Mouse (Mus musculus) hindbrain, embryonic 13.5 days (tissue): Measurements from ENCODE around the gene Naip1. TPM values are rescaled to one million over a fixed set of nuclear protein-coding genes. Genes with fewer than 3 reads are reported as not detected.
"Not testable (repeated sequence)": the region's sequence is repeated elsewhere in the genome, so short reads cannot be mapped to it uniquely, and the experiment has no call there.

Source experiments
- ATAC-seq: fragments of 200-750 bp; cut with Nextera tagmentation; 2 replicates; pipeline ENCODE4 v1.8.0; 2017; ENCODE audit warnings: moderate TSS enrichment; ENCODE audit not compliant: low FRiP score
- H3K27ac ChIP-seq: fragments of 300-500 bp; sonication (generic); 2 replicates; pipeline ENCODE4 v1.5.1; 2015; ENCODE audit warnings: inconsistent platforms, mild to moderate bottlenecking, moderate library complexity
- H3K27me3 ChIP-seq: fragments of 300-500 bp; sonication (generic); 2 replicates; pipeline ENCODE4 v1.6.1; 2015; ENCODE audit warnings: mild to moderate bottlenecking, inconsistent platforms
- H3K36me3 ChIP-seq: fragments of 300-500 bp; sonication (generic); 2 replicates; pipeline ENCODE4 v1.6.1; 2015; ENCODE audit warnings: mild to moderate bottlenecking, inconsistent platforms
- H3K4me1 ChIP-seq: fragments of 300-500 bp; sonication (generic); replicated peaks from 2 replicates; pipeline ENCODE4 v1.6.1; 2015; ENCODE audit warnings: inconsistent platforms
- H3K4me2 ChIP-seq: fragments of 300-500 bp; sonication (generic); 2 replicates; pipeline ENCODE4 v1.6.1; 2015; ENCODE audit warnings: inconsistent platforms, mild to moderate bottlenecking, moderate library complexity
- H3K4me3 ChIP-seq: fragments of 300-500 bp; sonication (generic); 2 replicates; pipeline ENCODE4 v1.5.1; 2015; ENCODE audit warnings: mild to moderate bottlenecking, inconsistent platforms
- H3K9ac ChIP-seq: fragments of 300-500 bp; sonication (generic); 2 replicates; pipeline ENCODE4 v1.6.1; 2015; ENCODE audit warnings: mild to moderate bottlenecking, inconsistent platforms
- H3K9me3 ChIP-seq: fragments of 300-500 bp; sonication (generic); 2 replicates; pipeline ENCODE4 v1.6.1; 2016; ENCODE audit warnings: inconsistent platforms
- WGBS: fragments of 180-500 bp; shearing (Covaris S2); methylation state at CpG from one replicate; pipeline ENCODE4 v1.1.7; 2015; 5-methylcytosine and 5-hydroxymethylcytosine counted together
- polyA plus RNA-seq: library from polyadenylated mRNA; unstranded; fragments of >200 nt; fragmentation: Nextera tagmentation; extraction: Ambion mirVana; gene quantifications from 2 replicates; pipeline ENCODE4 v1.2.1, GENCODE M21; 2015

Gene Naip1
- polyA plus RNA-seq, 1 experiment from 2014 or later, result 0.13 TPM

- no peak overlapping the region for H3K9ac ChIP-seq
- no peak for ATAC-seq
- H3K27ac ChIP-seq, result no peak overlapping the region
- 62% methylated on average over 3 of the region's 3 CpGs for WGBS
- no peaks in the 10 kb centered on the region for H3K4me1 ChIP-seq
- no peaks in the 10 kb centered on the region for H3K36me3 ChIP-seq
- H3K4me3 ChIP-seq, result no peak overlapping the region
- no peaks in the 10 kb centered on the region for H3K9me3 ChIP-seq
- no peaks in the 10 kb centered on the region for H3K27me3 ChIP-seq
- no peak overlapping the region for H3K4me2 ChIP-seq
These were observed 12.6 kb downstream of the Naip1 start for GRCm38 (mm10) chr13:100440116-100440515.

- Histone ChIP-seq H3K36me3 (no peaks in the 10 kb centered on the region), H3K27ac (no peak overlapping the region), H3K9me3 (no peaks in the 10 kb centered on the region), H3K4me1 (no peaks in the 10 kb centered on the region), H3K4me3 (no peak overlapping the region), H3K27me3 (no peaks in the 10 kb centered on the region), H3K9ac (no peak overlapping the region), H3K4me2 (no peak overlapping the region)
- 58% methylated on average over 1 of the region's 1 CpGs for WGBS
- ATAC-seq, result no peak
These were observed 14.0 kb downstream of the Naip1 start for GRCm38 (mm10) chr13:100438701-100439100.

GRCm38 (mm10) chr13:100437322-100437825 is 15.3 kb downstream of the Naip1 start:
- no peaks in the 10 kb centered on the region for H3K36me3 ChIP-seq
- H3K4me2 ChIP-seq, result no peak overlapping the region
- no peaks in the 10 kb centered on the region for H3K27me3 ChIP-seq
- no peak for ATAC-seq
- H3K9ac ChIP-seq, result no peak overlapping the region
- H3K4me1 ChIP-seq, result no peaks in the 10 kb centered on the region
- WGBS, result 81% methylated on average over 3 of the region's 3 CpGs
- no peak overlapping the region for H3K27ac ChIP-seq
- H3K9me3 ChIP-seq, result no peaks in the 10 kb centered on the region
- H3K4me3 ChIP-seq, result no peak overlapping the region

GRCm38 (mm10) chr13:100436556-100437163 is 16.0 kb downstream of the Naip1 start:
- not testable (repeated sequence) for H3K4me2 ChIP-seq, H3K9me3 ChIP-seq, H3K9ac ChIP-seq, H3K27me3 ChIP-seq, H3K4me3 ChIP-seq, H3K27ac ChIP-seq, ATAC-seq, H3K4me1 ChIP-seq, H3K36me3 ChIP-seq
- WGBS, result 92% methylated on average over 1 of the region's 1 CpGs

GRCm38 (mm10) chr13:100419958-100420357 is 32.7 kb downstream of the Naip1 start:
- H3K9ac ChIP-seq, ATAC-seq, H3K4me3 ChIP-seq, H3K36me3 ChIP-seq, H3K4me1 ChIP-seq, H3K27ac ChIP-seq, H3K27me3 ChIP-seq, H3K4me2 ChIP-seq, H3K9me3 ChIP-seq: not testable (repeated sequence)
- 91% methylated on average over 7 of the region's 7 CpGs for WGBS

GRCm38 (mm10) chr13:100414428-100414827 is 38.2 kb downstream of the Naip1 start:
- no peak overlapping the region for H3K4me2 ChIP-seq
- WGBS, result 48% methylated on average over 1 of the region's 1 CpGs
- no peak for ATAC-seq
- H3K27ac ChIP-seq, result no peak overlapping the region
- H3K9ac ChIP-seq, result no peak overlapping the region
- H3K36me3 ChIP-seq, result no peaks in the 10 kb centered on the region
- peaks cover 5% of the 10 kb centered on the region for H3K9me3 ChIP-seq
- H3K4me1 ChIP-seq, result no peaks in the 10 kb centered on the region
- no peaks in the 10 kb centered on the region for H3K27me3 ChIP-seq
- no peak overlapping the region for H3K4me3 ChIP-seq

- no peak overlapping the region for H3K4me3 ChIP-seq
- no peaks in the 10 kb centered on the region for H3K9me3 ChIP-seq
- 74% methylated on average over 4 of the region's 4 CpGs for WGBS
- H3K4me2 ChIP-seq, result no peak overlapping the region
- no peak overlapping the region for H3K9ac ChIP-seq
- no peak overlapping the region for H3K27ac ChIP-seq
- no peaks in the 10 kb centered on the region for H3K27me3 ChIP-seq
- ATAC-seq, result no peak
- H3K36me3 ChIP-seq, result no peaks in the 10 kb centered on the region
- H3K4me1 ChIP-seq, result no peaks in the 10 kb centered on the region
These were observed 42.8 kb downstream of the Naip1 start for GRCm38 (mm10) chr13:100409825-100410224.

GRCm38 (mm10) chr13:100409181-100409580 is 43.5 kb downstream of the Naip1 start:
- Histone ChIP-seq H3K9ac (no peak overlapping the region), H3K4me1 (no peaks in the 10 kb centered on the region), H3K27ac (no peak overlapping the region), H3K9me3 (no peaks in the 10 kb centered on the region), H3K36me3 (no peaks in the 10 kb centered on the region), H3K4me3 (no peak overlapping the region), H3K27me3 (no peaks in the 10 kb centered on the region), H3K4me2 (no peak overlapping the region)
- no peak for ATAC-seq
- 85% methylated on average over 5 of the region's 5 CpGs for WGBS

GRCm38 (mm10) chr13:100408242-100408641 is 44.4 kb downstream of the Naip1 start:
- Histone ChIP-seq H3K27me3 (no peaks in the 10 kb centered on the region), H3K4me1 (no peaks in the 10 kb centered on the region), H3K36me3 (no peaks in the 10 kb centered on the region), H3K9me3 (no peaks in the 10 kb centered on the region), H3K4me2 (no peak overlapping the region), H3K27ac (no peak overlapping the region), H3K9ac (no peak overlapping the region), H3K4me3 (no peak overlapping the region)
- ATAC-seq, result no peak
- 89% methylated on average over 7 of the region's 7 CpGs for WGBS

- H3K9ac ChIP-seq, H3K4me3 ChIP-seq, H3K27ac ChIP-seq, H3K4me2 ChIP-seq, H3K4me1 ChIP-seq, H3K9me3 ChIP-seq, H3K27me3 ChIP-seq, ATAC-seq, H3K36me3 ChIP-seq: not testable (repeated sequence)
- WGBS, result 81% methylated on average over 7 of the region's 7 CpGs
These were observed 49.6 kb downstream of the Naip1 start for GRCm38 (mm10) chr13:100402930-100403637.

- H3K9me3 ChIP-seq, H3K27ac ChIP-seq, ATAC-seq, H3K4me1 ChIP-seq, H3K27me3 ChIP-seq, H3K36me3 ChIP-seq, H3K9ac ChIP-seq, H3K4me3 ChIP-seq, H3K4me2 ChIP-seq: not testable (repeated sequence)
- 29% methylated on average over 5 of the region's 5 CpGs for WGBS
These were observed 61.6 kb downstream of the Naip1 start for GRCm38 (mm10) chr13:100391021-100391420.

GRCm38 (mm10) chr13:100370536-100370935 is 82.1 kb downstream of the Naip1 start:
- WGBS, result 90% methylated on average over 1 of the region's 1 CpGs
- no peaks in the 10 kb centered on the region for H3K27me3 ChIP-seq
- H3K4me2 ChIP-seq, result no peak overlapping the region
- no peaks in the 10 kb centered on the region for H3K36me3 ChIP-seq
- H3K4me3 ChIP-seq, result no peak overlapping the region
- ATAC-seq, result no peak
- no peaks in the 10 kb centered on the region for H3K9me3 ChIP-seq
- H3K27ac ChIP-seq, result no peak overlapping the region
- H3K9ac ChIP-seq, result no peak overlapping the region
- H3K4me1 ChIP-seq, result no peaks in the 10 kb centered on the region
